Mouse (Mus musculus) testis, adult 2 months (tissue): ENCODE measurements around the gene Gm10382.

ENCODE experiments used
- CTCF ChIP-seq: fragments of 200-500 bp; IDR thresholded peaks from 2 replicates; pipeline ENCODE4 v1.5.1; 2012; ENCODE audit warnings: low read depth, mild to moderate bottlenecking, inconsistent platforms, low read length, moderate library complexity; ENCODE audit not compliant: control insufficient read depth, insufficient read depth, insufficient replicate concordance
- POLR2A ChIP-seq: fragments of 200-500 bp; IDR thresholded peaks from 2 replicates; pipeline ENCODE4 v1.6.1; 2012; ENCODE audit warnings: low read depth, mild to moderate bottlenecking, inconsistent platforms, low read length, moderate library complexity; ENCODE audit not compliant: control insufficient read depth

- no peak for TF ChIP-seq CTCF
- no peak for TF ChIP-seq POLR2A
Measured at GRCm38 (mm10) chr5:125348067-125348466, 41.1 kb upstream of the Gm10382 start.
